Mouse (Mus musculus) small intestine, adult 2 months (tissue): ENCODE data around the gene Pcna.

Source experiments
- CTCF ChIP-seq: fragments of 200-500 bp; IDR thresholded peaks from 2 replicates; pipeline ENCODE4 v1.5.1; 2012; ENCODE audit warnings: low read depth, mild to moderate bottlenecking, control low read depth, inconsistent platforms, low read length, moderate library complexity, mixed read lengths; ENCODE audit not compliant: insufficient replicate concordance, insufficient read length; ENCODE audit errors: extremely low read depth
- POLR2A ChIP-seq: fragments of 200-500 bp; IDR thresholded peaks from 2 replicates; pipeline ENCODE4 v1.6.1; 2012; ENCODE audit warnings: low read depth, mild to moderate bottlenecking, control low read depth, inconsistent platforms, low read length, moderate library complexity

- TF ChIP-seq CTCF (no peak), POLR2A (no peak)
Observed at GRCm38 (mm10) chr2:132262175-132262574, 9.1 kb upstream of the Pcna start.
